In the genomic region with DNA sequence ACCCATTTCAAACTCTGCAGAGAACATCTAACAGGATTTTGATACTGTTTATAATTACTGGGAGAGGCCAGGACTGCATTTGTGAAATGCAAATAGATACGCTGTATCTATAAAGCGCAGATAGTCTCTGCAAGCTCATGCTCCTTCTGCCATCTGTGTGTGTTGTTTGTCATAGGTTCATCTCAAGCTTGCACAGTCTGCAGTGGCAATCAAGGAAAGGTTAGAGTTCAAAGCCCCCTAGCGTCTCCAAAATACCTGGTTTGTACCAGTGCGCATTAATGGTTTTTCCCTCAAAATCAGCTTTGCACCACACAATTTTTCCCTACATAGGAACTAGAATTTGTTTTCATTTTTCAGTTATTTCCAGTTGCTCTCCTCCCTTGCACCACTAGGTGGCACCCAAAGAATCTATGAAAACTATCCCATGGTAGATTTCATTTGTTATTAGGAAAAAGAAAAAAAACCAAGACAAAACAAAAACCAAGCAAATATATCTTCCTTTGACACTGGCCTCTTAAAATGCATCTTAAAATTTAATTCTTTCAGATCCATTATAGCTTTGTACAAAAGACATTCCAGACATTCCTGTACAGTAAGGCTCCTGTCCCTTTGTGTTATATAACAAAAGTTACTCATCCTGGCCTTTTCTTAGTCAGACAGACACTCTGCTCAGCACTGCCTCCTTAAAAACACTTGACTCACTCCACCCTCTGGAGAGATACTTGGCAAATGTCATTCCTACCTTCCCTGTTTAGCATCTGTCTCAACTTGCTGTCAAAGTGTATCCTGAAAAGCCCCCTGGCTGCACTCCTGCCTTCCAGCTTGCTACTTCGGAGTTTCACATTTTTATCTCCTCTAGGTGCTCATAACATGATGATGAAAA, we compare ENCODE assay signal across 8 mouse cellular contexts.
DNase-seq lines count a peak whose midpoint lies in the region; TF ChIP-seq lines count a peak whose summit lies in the region.

No protein-coding gene starts in this region.

- TF ChIP-seq RAD21 in MEL (IDR thresholded peaks at IDR 0.05; ENCODE audit: low read depth, low read length): peak; percentile 97

- no peaks in the 10 kb centered on the region for H3K27me3 ChIP-seq in heart, embryonic 10.5 days (ENCODE audit: insufficient read depth, poor library complexity, severe bottlenecking)
- no peaks in the 10 kb centered on the region for H3K27me3 ChIP-seq in MEL (ENCODE audit: control insufficient read depth in 1 of 2, insufficient read depth in 2 of 2, low read length in 2 of 2)
- no peaks in the 10 kb centered on the region for H3K27me3 ChIP-seq in splenic B cell, adult 2 months (ENCODE audit: control insufficient read depth, insufficient read depth, low read length, poor library complexity, severe bottlenecking)

- no peak for TF ChIP-seq POLR2A in MEL (IDR thresholded peaks at IDR 0.05; ENCODE audit: control insufficient read depth in 1 of 2, insufficient read depth in 1 of 2, low read depth in 1 of 2, low read length in 2 of 2, poor library complexity in 1 of 2)

- peak; percentile 10 to 70 for DNase-seq in heart, adult 18-20 months
- no peak for DNase-seq in heart, embryonic 10.5 days (ENCODE audit: low spot score)
- peak; percentile 59 for DNase-seq in MEL (ENCODE audit: low read depth, low spot score)
- DNase-seq in cerebellum, postnatal 14 days: peak; percentile 59 to 67
- peak; percentile 48 to 56 for DNase-seq in frontal cortex, postnatal 25 days (ENCODE audit: low spot score in 2 of 2)
- DNase-seq in layer of hippocampus, adult 8-10 months (ENCODE audit: low spot score in 2 of 2): peak; percentile 28 to 71
- peak; percentile 24 for DNase-seq in lung, postnatal 25 days (ENCODE audit: low spot score)
- peak; percentile 47 for DNase-seq in splenic B cell, adult 2 months (ENCODE audit: low read depth, low spot score)

- no peak overlapping the region for H3K27ac ChIP-seq in heart, embryonic 10.5 days
- no peak overlapping the region for H3K27ac ChIP-seq in MEL (ENCODE audit: control insufficient read depth, low read depth, low read length)

- H3K4me1 ChIP-seq in heart, embryonic 10.5 days: no peaks in the 10 kb centered on the region
- no peaks in the 10 kb centered on the region for H3K4me1 ChIP-seq in MEL (ENCODE audit: control insufficient read depth in 1 of 2, insufficient read depth in 2 of 2, low read length in 2 of 2)

- no peaks in the 10 kb centered on the region for H3K36me3 ChIP-seq in heart, embryonic 10.5 days
- H3K36me3 ChIP-seq in MEL (ENCODE audit: control insufficient read depth in 1 of 2, insufficient read depth in 2 of 2, low read length in 2 of 2): no peaks in the 10 kb centered on the region
- H3K36me3 ChIP-seq in splenic B cell, adult 2 months (ENCODE audit: control insufficient read depth, insufficient read depth, low read length, poor library complexity, severe bottlenecking): no peaks in the 10 kb centered on the region

- no peak overlapping the region for H3K4me3 ChIP-seq in heart, embryonic 10.5 days
- H3K4me3 ChIP-seq in MEL (ENCODE audit: control insufficient read depth in 1 of 2, insufficient read depth in 1 of 2, low read depth in 2 of 2, low read length in 2 of 2): no peak overlapping the region

- no peaks in the 10 kb centered on the region for H3K9me3 ChIP-seq in heart, embryonic 10.5 days
- no peaks in the 10 kb centered on the region for H3K9me3 ChIP-seq in MEL (replicated peaks; ENCODE audit: insufficient read depth, low read length)

- no peak for TF ChIP-seq EP300 in MEL (IDR thresholded peaks at IDR 0.05; ENCODE audit: low read depth in 1 of 2, low read length in 2 of 2)

- TF ChIP-seq CTCF in MEL (IDR thresholded peaks at IDR 0.05 in 2 of 3, conservative IDR thresholded peaks at IDR 0.05 in 1 of 3; ENCODE audit: control insufficient read depth in 1 of 3, insufficient read depth in 1 of 3, low read depth in 2 of 3, low read length in 3 of 3, poor library complexity in 1 of 3, severe bottlenecking in 1 of 3): peak in 2 of 3 experiments; percentile 56 to 86; a peak in 4 of 6 replicates

- 68% methylated on average over 5 of the region's 5 CpGs for WGBS in heart, embryonic 10.5 days

- H3K9ac ChIP-seq in MEL (ENCODE audit: control insufficient read depth, low read depth, low read length, poor library complexity, severe bottlenecking): peak overlapping the region; percentile 33; the same call in 1 of the 2 replicates

- H3K79me2 ChIP-seq in MEL (ENCODE audit: control insufficient read depth, insufficient read depth, low read length, poor library complexity): no peaks in the 10 kb centered on the region

TF ChIP-seq in MEL, 35 proteins besides CTCF, POLR2A, EP300 and RAD21:
- TF ChIP-seq TCF12 (IDR thresholded peaks at IDR 0.05; ENCODE audit: low read depth, low read length) (no peak), NELFE (IDR thresholded peaks at IDR 0.05; ENCODE audit: low read depth, low read length) (no peak), ZKSCAN1 (IDR thresholded peaks at IDR 0.05; ENCODE audit: low read depth, low read length) (no peak), SMC3 (IDR thresholded peaks at IDR 0.05; ENCODE audit: low read depth, low read length) (peak; percentile 97), BHLHE40 (IDR thresholded peaks at IDR 0.05; ENCODE audit: borderline replicate concordance, low read depth, low read length) (no peak), TBP (IDR thresholded peaks at IDR 0.05; ENCODE audit: low read depth, low read length) (no peak), ELF1 (IDR thresholded peaks at IDR 0.05; ENCODE audit: low read depth, low read length) (no peak), ZNF384 (IDR thresholded peaks at IDR 0.05; ENCODE audit: low read depth, low read length) (peak; percentile 75), NRF1 (IDR thresholded peaks at IDR 0.05; ENCODE audit: insufficient read depth, low read depth, low read length, poor library complexity, severe bottlenecking) (no peak), RCOR1 (IDR thresholded peaks at IDR 0.05; ENCODE audit: low read depth, low read length) (no peak), ZMIZ1 (IDR thresholded peaks at IDR 0.05; ENCODE audit: low read depth, low read length) (no peak), ZC3H11A (IDR thresholded peaks at IDR 0.05; ENCODE audit: low read depth, low read length) (peak; percentile 89), MAZ (IDR thresholded peaks at IDR 0.05; ENCODE audit: low read depth, low read length) (no peak), POLR2AphosphoS2 (IDR thresholded peaks at IDR 0.05; ENCODE audit: low read length) (no peak)
